Mouse (Mus musculus) lung, postnatal 0 days (tissue): Measurements from ENCODE around the gene Hist1h2bc. TPM values are rescaled to one million over a fixed set of nuclear protein-coding genes. Genes with fewer than 3 reads are reported as not detected.

Experiments
- ATAC-seq: fragments of 200-750 bp; cut with Nextera tagmentation; 2 replicates; pipeline ENCODE4 v1.8.0; 2017; ENCODE audit warnings: moderate library complexity
- DNase-seq: peaks from one replicate; pipeline ENCODE4 v3.0.0-alpha.2; 2016; ENCODE audit warnings: low spot score
- H3K27ac ChIP-seq: fragments of 300-500 bp; sonication (generic); 2 replicates; pipeline ENCODE4 v1.5.1; 2014; ENCODE audit warnings: antibody characterized with exemption, mild to moderate bottlenecking, low read length, mixed read lengths
- H3K27me3 ChIP-seq: fragments of 300-500 bp; sonication (generic); replicated peaks from 2 replicates; pipeline ENCODE4 v1.6.1; 2014; ENCODE audit warnings: low read length, mixed read lengths; ENCODE audit not compliant: insufficient read depth
- H3K36me3 ChIP-seq: fragments of 300-500 bp; sonication (generic); 2 replicates; pipeline ENCODE4 v1.6.1; 2014; ENCODE audit warnings: low read length, mixed read lengths; ENCODE audit not compliant: insufficient read depth
- H3K4me1 ChIP-seq: fragments of 300-500 bp; sonication (generic); 2 replicates; pipeline ENCODE4 v1.6.1; 2014; ENCODE audit warnings: antibody characterized with exemption, low read depth, low read length, mixed read lengths; ENCODE audit not compliant: insufficient read depth
- H3K4me2 ChIP-seq: fragments of 300-500 bp; sonication (generic); replicated peaks from 2 replicates; pipeline ENCODE4 v1.6.1; 2014; ENCODE audit warnings: low read depth, mild to moderate bottlenecking, low read length, moderate library complexity, mixed read lengths
- H3K4me3 ChIP-seq: fragments of 300-500 bp; sonication (generic); 2 replicates; pipeline ENCODE4 v1.5.1; 2014; ENCODE audit warnings: low read depth, low read length
- H3K9ac ChIP-seq: fragments of 300-500 bp; sonication (generic); replicated peaks from 2 replicates; pipeline ENCODE4 v1.6.1; 2014; ENCODE audit warnings: low read depth, mild to moderate bottlenecking
- H3K9me3 ChIP-seq: fragments of 300-500 bp; sonication (generic); 2 replicates; pipeline ENCODE4 v1.6.1; 2016; ENCODE audit warnings: low read length, mixed read lengths
- CTCF ChIP-seq: IDR thresholded peaks from 2 replicates; pipeline ENCODE4 v1.5.1; 2016; ENCODE audit warnings: antibody characterized with exemption, mild to moderate bottlenecking
- EP300 ChIP-seq: IDR thresholded peaks from 2 replicates; pipeline ENCODE4 v1.6.1; 2016; ENCODE audit warnings: antibody characterized with exemption, mild to moderate bottlenecking, control low read depth
- WGBS: fragments of 180-500 bp; shearing (Covaris S2); extraction: QIAGEN DNeasy Blood & Tissue Kit; methylation state at CpG from one replicate; pipeline ENCODE4 v1.1.7; 2014; 5-methylcytosine and 5-hydroxymethylcytosine counted together
- polyA plus RNA-seq: library from polyadenylated mRNA; unstranded; fragments of >200 nt; fragmentation: Nextera tagmentation; extraction: Ambion mirVana; gene quantifications from 2 replicates; pipeline ENCODE4 v1.2.1, GENCODE M21; 2015

Gene Hist1h2bc
- polyA plus RNA-seq, 1 experiment from 2014 or later: 69.5 TPM

- Histone ChIP-seq H3K36me3 (no peaks in the 10 kb centered on the region), H3K4me1 (no peaks in the 10 kb centered on the region), H3K4me3 (no peak overlapping the region), H3K27ac (no peak overlapping the region), H3K9ac (no peak overlapping the region), H3K4me2 (no peak overlapping the region), H3K9me3 (no peaks in the 10 kb centered on the region), H3K27me3 (no peaks in the 10 kb centered on the region)
- no peak for DNase-seq
- ATAC-seq: no peak
- 82% methylated on average over 7 of the region's 7 CpGs for WGBS
- TF ChIP-seq EP300: no peak
- TF ChIP-seq CTCF: no peak
Observed at GRCm38 (mm10) chr13:23705751-23706356, 21.9 kb downstream of the Hist1h2bc start.

DNA sequence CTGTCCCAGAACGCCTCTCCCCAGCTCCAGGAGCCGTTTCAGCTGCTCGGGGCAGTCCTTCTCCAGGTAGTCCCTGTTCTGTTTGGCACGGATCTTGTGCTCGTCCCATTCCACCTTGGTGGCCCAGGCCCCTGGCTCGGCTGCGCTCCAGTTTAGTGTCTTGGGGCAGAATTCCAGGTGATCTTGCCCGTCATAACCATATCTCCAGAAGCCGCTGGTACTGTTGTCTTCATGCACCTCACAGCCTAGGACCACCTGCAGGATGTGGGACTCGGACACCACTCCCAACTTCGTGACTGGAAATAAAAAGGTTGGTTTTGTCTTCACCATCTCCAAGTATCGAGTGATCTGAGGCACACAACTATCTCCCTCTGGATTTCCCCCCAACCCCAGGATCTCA is 22.8 kb downstream of the Hist1h2bc start:
- no peak overlapping the region for H3K27ac ChIP-seq
- no peaks in the 10 kb centered on the region for H3K27me3 ChIP-seq
- H3K36me3 ChIP-seq: no peaks in the 10 kb centered on the region
- H3K9me3 ChIP-seq: no peaks in the 10 kb centered on the region
- WGBS: 93% methylated on average over 12 of the region's 12 CpGs
- no peak overlapping the region for H3K4me3 ChIP-seq
- H3K4me2 ChIP-seq: no peak overlapping the region
- ATAC-seq: no peak
- no peaks in the 10 kb centered on the region for H3K4me1 ChIP-seq
- DNase-seq: no peak
- TF ChIP-seq CTCF: no peak
- no peak for TF ChIP-seq EP300
- no peak overlapping the region for H3K9ac ChIP-seq

- Histone ChIP-seq H3K4me1 (no peaks in the 10 kb centered on the region), H3K36me3 (no peaks in the 10 kb centered on the region), H3K9ac (no peak overlapping the region), H3K4me2 (no peak overlapping the region), H3K4me3 (no peak overlapping the region), H3K27me3 (no peaks in the 10 kb centered on the region), H3K27ac (no peak overlapping the region), H3K9me3 (no peaks in the 10 kb centered on the region)
- no peak for TF ChIP-seq EP300
- TF ChIP-seq CTCF: no peak
- ATAC-seq (no peak), DNase-seq (no peak)
- 89% methylated on average over 4 of the region's 4 CpGs for WGBS
Observed at GRCm38 (mm10) chr13:23708041-23708440, 24.0 kb downstream of the Hist1h2bc start.

DNA sequence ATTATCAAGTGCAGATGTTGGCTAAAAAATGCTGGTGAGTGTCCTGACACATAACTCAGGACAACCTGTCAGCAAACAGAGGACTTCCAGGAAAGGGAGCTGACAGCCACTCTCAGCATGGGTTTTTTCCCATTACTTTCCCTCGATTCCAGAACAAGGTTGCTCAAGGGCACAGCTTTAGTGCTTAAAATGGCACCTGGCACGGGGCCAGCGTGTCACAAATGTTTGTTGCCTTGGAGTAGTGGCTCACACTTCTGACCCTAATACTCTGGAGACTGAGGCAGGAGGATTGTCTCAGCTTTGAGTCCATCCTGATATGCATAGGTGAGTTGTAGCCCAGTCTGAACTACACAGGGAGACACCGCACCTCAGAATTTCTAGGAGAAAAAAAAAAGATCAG is 24.7 kb downstream of the Hist1h2bc start:
- no peaks in the 10 kb centered on the region for H3K36me3 ChIP-seq
- no peak overlapping the region for H3K27ac ChIP-seq
- no peak for ATAC-seq
- H3K4me2 ChIP-seq: no peak overlapping the region
- H3K4me1 ChIP-seq: no peaks in the 10 kb centered on the region
- no peak overlapping the region for H3K4me3 ChIP-seq
- no peak for DNase-seq
- 61% methylated on average over 4 of the region's 4 CpGs for WGBS
- TF ChIP-seq CTCF (no peak), EP300 (no peak)
- H3K9ac ChIP-seq: no peak overlapping the region
- H3K27me3 ChIP-seq: no peaks in the 10 kb centered on the region
- no peaks in the 10 kb centered on the region for H3K9me3 ChIP-seq

DNA sequence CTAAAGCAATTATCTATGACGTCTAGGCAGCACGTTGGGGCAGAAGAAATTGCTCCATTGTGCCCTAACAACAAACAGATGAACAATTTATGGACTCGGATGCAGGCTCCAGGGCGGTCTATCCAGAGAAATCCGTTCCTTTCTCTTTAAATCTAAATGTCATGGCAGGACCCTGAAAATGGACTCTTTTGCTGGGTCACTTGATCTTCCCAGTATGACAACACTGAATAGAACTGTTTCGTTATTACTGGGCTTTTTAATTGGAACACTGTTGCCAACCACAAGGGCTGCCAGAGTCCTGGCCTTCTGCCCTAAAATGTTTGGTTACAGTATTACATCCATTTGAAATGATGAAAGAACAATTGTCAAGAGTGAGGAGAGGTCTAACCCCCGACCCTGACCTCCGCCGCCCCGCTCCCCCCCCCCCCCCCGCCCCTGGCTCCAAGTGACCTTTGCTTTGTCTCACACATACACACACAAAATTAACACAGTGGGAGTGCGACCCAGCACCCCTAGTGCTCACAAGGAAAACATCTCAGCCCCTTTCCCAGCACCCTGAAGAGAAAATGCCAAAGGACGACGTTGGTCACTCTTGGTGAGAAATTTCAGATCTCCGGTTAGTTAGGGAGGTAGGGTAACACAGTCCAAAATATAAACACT is 25.8 kb downstream of the Hist1h2bc start:
- peak overlapping the region; percentile 68 for H3K9ac ChIP-seq
- peak overlapping the region; percentile 69 for H3K4me3 ChIP-seq
- no peak for TF ChIP-seq EP300
- TF ChIP-seq CTCF: peak; percentile 3; the same call in 1 of the 2 replicates
- peak overlapping the region; percentile 85 for H3K27ac ChIP-seq
- no peaks in the 10 kb centered on the region for H3K9me3 ChIP-seq
- WGBS: 29% methylated on average over 15 of the region's 15 CpGs
- H3K27me3 ChIP-seq: no peaks in the 10 kb centered on the region
- H3K4me2 ChIP-seq: peak overlapping the region; percentile 81
- DNase-seq: peak; percentile 52
- no peaks in the 10 kb centered on the region for H3K4me1 ChIP-seq
- H3K36me3 ChIP-seq: no peaks in the 10 kb centered on the region
- ATAC-seq: peak; percentile 36

- peak within 1 kb of the TSS; percentile 85 for H3K27ac ChIP-seq
- peak; percentile 80 for DNase-seq
- H3K36me3 ChIP-seq: no peaks in the 10 kb centered on the region
- peak; percentile 86 for ATAC-seq
- 3% methylated on average over 17 of the region's 17 CpGs for WGBS
- no peaks in the 10 kb centered on the region for H3K4me1 ChIP-seq
- H3K9me3 ChIP-seq: no peaks in the 10 kb centered on the region
- peak within 1 kb of the TSS; percentile 68 for H3K9ac ChIP-seq
- peak within 1 kb of the TSS; percentile 69 for H3K4me3 ChIP-seq
- H3K27me3 ChIP-seq: no peaks in the 10 kb centered on the region
- peak within 1 kb of the TSS; percentile 81 for H3K4me2 ChIP-seq
- TF ChIP-seq CTCF: no peak
- no peak for TF ChIP-seq EP300
Observed at GRCm38 (mm10) chr13:23710374-23711089, 26.5 kb downstream of the Hist1h2bc start, which contains the start of gene Hfe. Gene Hfe, minus strand, starts transcription at chr13:23710854.
